ENCODE assay signal across 9 mouse cellular contexts in genomic region chr2:158734500-158735152, GRCm38 (mm10). TPM values are rescaled to one million over a fixed set of nuclear protein-coding genes. Genes with fewer than 3 reads are reported as not detected.
DNase-seq lines count a peak whose midpoint lies in the region; ATAC-seq and TF ChIP-seq lines count a peak whose summit lies in the region.
"Had no signal": no experiment of that assay in that cellular context is flagged by ENCODE, and none has a peak within 500 bp of the region (broad histone marks: within the 10 kb centered on the region; RNA-seq: fewer than 3 reads in every experiment).

No protein-coding gene starts in this region.

- intact Hi-C loops in left cerebral cortex, postnatal 10 days (cut with DNase I) = no loop called here

- TF ChIP-seq CTCF in cerebellum, adult 2 months (IDR thresholded peaks at IDR 0.05; ENCODE audit: borderline replicate concordance, insufficient read depth, low read depth, low read length) = no peak
- TF ChIP-seq CTCF in midbrain, postnatal 0 days (IDR thresholded peaks at IDR 0.05) = no peak

- ATAC-seq in midbrain, postnatal 0 days (ENCODE audit: low FRiP score) = no peak; the same call in 1 of the 2 replicates
- ATAC-seq in midbrain, embryonic 15.5 days (replicated peaks) = no peak
- ATAC-seq in heart, embryonic 13.5 days (ENCODE audit: extremely low read depth, insufficient number of reproducible peaks, low FRiP score, low TSS enrichment) = no peak

- H3K9me3 ChIP-seq in midbrain, postnatal 0 days (ENCODE audit: low read length) = no peaks in the 10 kb centered on the region
- no peaks in the 10 kb centered on the region for H3K9me3 ChIP-seq in midbrain, embryonic 15.5 days
- no peaks in the 10 kb centered on the region for H3K9me3 ChIP-seq in heart, embryonic 13.5 days

- DNase-seq in cerebellum, adult 2 months = no peak
- no peak for DNase-seq in cerebellum, adult 18-20 months
- DNase-seq in midbrain, postnatal 0 days (ENCODE audit: low spot score) = peak; percentile 53
- peak; percentile 46 to 76 for DNase-seq in left cerebral cortex, postnatal 10 days (ENCODE audit: extremely low spot score in 1 of 2, low spot score in 2 of 2)
- DNase-seq in telencephalon, adult 2 months (ENCODE audit: low read depth, low spot score) = peak; percentile 71
- DNase-seq in spleen, postnatal 10 days (ENCODE audit: low spot score in 2 of 2) = no peak

- no peaks in the 10 kb centered on the region for H3K36me3 ChIP-seq in midbrain, postnatal 0 days (ENCODE audit: insufficient read depth, low read length)
- no peaks in the 10 kb centered on the region for H3K36me3 ChIP-seq in midbrain, embryonic 15.5 days (replicated peaks)
- no peaks in the 10 kb centered on the region for H3K36me3 ChIP-seq in heart, embryonic 13.5 days
- H3K36me3 ChIP-seq: limb, embryonic 12.5 days had no signal

- no peak overlapping the region for H3K9ac ChIP-seq in midbrain, postnatal 0 days (replicated peaks; ENCODE audit: low read length, poor library complexity, severe bottlenecking)
- no peak overlapping the region for H3K9ac ChIP-seq in midbrain, embryonic 15.5 days
- no peak overlapping the region for H3K9ac ChIP-seq in heart, embryonic 13.5 days
- H3K9ac ChIP-seq: limb, embryonic 12.5 days had no signal

- H3K4me2 ChIP-seq in midbrain, postnatal 0 days (ENCODE audit: low read depth, low read length, poor library complexity, severe bottlenecking) = no peak overlapping the region
- no peak overlapping the region for H3K4me2 ChIP-seq in midbrain, embryonic 15.5 days
- H3K4me2 ChIP-seq in heart, embryonic 13.5 days = no peak overlapping the region
- H3K4me2 ChIP-seq: limb, embryonic 12.5 days had no signal

- WGBS in cerebellum, adult 2 months = 43% methylated on average over 7 of the region's 7 CpGs
- WGBS in midbrain, postnatal 0 days = 71% methylated on average over 7 of the region's 7 CpGs
- WGBS in midbrain, embryonic 15.5 days = 79% methylated on average over 7 of the region's 7 CpGs
- 61% methylated on average over 7 of the region's 7 CpGs for WGBS in heart, embryonic 13.5 days

- TF ChIP-seq POLR2A in cerebellum, adult 2 months (IDR thresholded peaks at IDR 0.05; ENCODE audit: borderline replicate concordance, insufficient read depth, low read length) = no peak

- no peak overlapping the region for H3K4me3 ChIP-seq in cerebellum, adult 2 months (replicated peaks; ENCODE audit: insufficient read depth, low read depth, low read length)
- no peak overlapping the region for H3K4me3 ChIP-seq in midbrain, postnatal 0 days (ENCODE audit: low read depth, low read length)
- no peak overlapping the region for H3K4me3 ChIP-seq in midbrain, embryonic 15.5 days
- no peak overlapping the region for H3K4me3 ChIP-seq in heart, embryonic 13.5 days
- H3K4me3 ChIP-seq: limb, embryonic 12.5 days had no signal

- no peaks in the 10 kb centered on the region; the same call in 1 of the 2 replicates for H3K27me3 ChIP-seq in cerebellum, adult 2 months (ENCODE audit: control insufficient read depth, insufficient read depth, low read length)
- no peaks in the 10 kb centered on the region for H3K27me3 ChIP-seq in midbrain, postnatal 0 days (ENCODE audit: insufficient read depth, low read length)
- no peaks in the 10 kb centered on the region for H3K27me3 ChIP-seq in midbrain, embryonic 15.5 days (replicated peaks)
- H3K27me3 ChIP-seq in heart, embryonic 13.5 days (replicated peaks) = no peaks in the 10 kb centered on the region; the same call in 1 of the 2 replicates
- H3K27me3 ChIP-seq: limb, embryonic 12.5 days had no signal

- peak overlapping the region; percentile 52; the same call in 1 of the 2 replicates for H3K27ac ChIP-seq in cerebellum, adult 2 months (ENCODE audit: insufficient read depth, low read length)
- 0 out of 2 replicates have a peak overlapping the region, but pooled peaks have one; percentile 14 for H3K27ac ChIP-seq in midbrain, postnatal 0 days (ENCODE audit: low read depth, low read length)
- no peak overlapping the region for H3K27ac ChIP-seq in midbrain, embryonic 15.5 days
- peak overlapping the region; percentile 42; the same call in 1 of the 2 replicates for H3K27ac ChIP-seq in heart, embryonic 13.5 days (replicated peaks)
- H3K27ac ChIP-seq: limb, embryonic 12.5 days had no signal

- peaks cover 11% of the 10 kb centered on the region for H3K4me1 ChIP-seq in cerebellum, adult 2 months (ENCODE audit: control insufficient read depth, insufficient read depth, low read length)
- H3K4me1 ChIP-seq in midbrain, postnatal 0 days (ENCODE audit: insufficient read depth, low read length) = no peaks in the 10 kb centered on the region
- H3K4me1 ChIP-seq in midbrain, embryonic 15.5 days = peaks cover 9% of the 10 kb centered on the region; the same call in 1 of the 2 replicates
- H3K4me1 ChIP-seq in heart, embryonic 13.5 days = peaks cover 11% of the 10 kb centered on the region
- H3K4me1 ChIP-seq: limb, embryonic 12.5 days had no signal

RNA-seq across cellular contexts. Expression of gene Fam83d, which starts 33.3 kb away (rescaled TPM):
- polyA plus RNA-seq in cerebellum, adult 2 months (2012; rRNA removed) = 2.5 and 3.0 TPM in 2 replicates
- 6.4 and 6.6 TPM in 2 replicates for total RNA-seq in midbrain, postnatal 0 days (2014; rRNA removed)
- polyA plus RNA-seq in midbrain, postnatal 0 days (2015; fragmentation: Nextera tagmentation; extraction: Ambion mirVana) = 3.8 TPM in 2 replicates
- polyA plus RNA-seq in midbrain, embryonic 15.5 days (2015; fragmentation: Nextera tagmentation; extraction: Ambion mirVana) = 6.0 and 7.3 TPM in 2 replicates
- 56.7 and 56.9 TPM in 2 replicates for polyA plus RNA-seq in heart, embryonic 13.5 days (2015; fragmentation: Nextera tagmentation; extraction: Ambion mirVana)
- total RNA-seq in left cerebral cortex, postnatal 10 days (2021) = 1 to 10 TPM; 1.4 to 1.6 TPM

RNA-seq across cellular contexts. Expression of gene Dhx35, which starts 60.0 kb away (rescaled TPM):
- 23.1 and 23.3 TPM in 2 replicates for polyA plus RNA-seq in cerebellum, adult 2 months (2012; rRNA removed)
- 24.7 and 26.9 TPM in 2 replicates for total RNA-seq in midbrain, postnatal 0 days (2014; rRNA removed)
- polyA plus RNA-seq in midbrain, postnatal 0 days (2015; fragmentation: Nextera tagmentation; extraction: Ambion mirVana) = 9.7 and 11.4 TPM in 2 replicates
- polyA plus RNA-seq in midbrain, embryonic 15.5 days (2015; fragmentation: Nextera tagmentation; extraction: Ambion mirVana) = 14.3 and 14.6 TPM in 2 replicates
- 10.6 and 11.8 TPM in 2 replicates for polyA plus RNA-seq in heart, embryonic 13.5 days (2015; fragmentation: Nextera tagmentation; extraction: Ambion mirVana)
- 10 to 100 TPM; 17.7 to 18.5 TPM for total RNA-seq in left cerebral cortex, postnatal 10 days (2021)

Comparison
In these comparisons a context has a peak if more than half of its experiments do, and no peak if none do; other contexts are left out.
1. DNase-seq: peak in midbrain, postnatal 0 days (single experiment), left cerebral cortex, postnatal 10 days (2 of 2) and telencephalon, adult 2 months (single experiment); none in cerebellum, adult 2 months (0 of 2), cerebellum, adult 18-20 months (0 of 2) and spleen, postnatal 10 days (0 of 2).